Mouse (Mus musculus) heart, adult 9 months (tissue): Measurements from ENCODE around the gene Mybph.

Experiments
- DNase-seq, 2 experiments: peaks; one replicate each; pipeline ENCODE4 v3.0.0; 2022; ENCODE audit warnings: low spot score in 2 of 2

Gene Mybph

GRCm38 (mm10) chr1:134211043-134211442 is 17.8 kb downstream of the Mybph start:
- DNase-seq, result no peak

GRCm38 (mm10) chr1:134211631-134212030 is 18.4 kb downstream of the Mybph start:
- DNase-seq, result no peak

- DNase-seq, result no peak
These were observed 19.1 kb downstream of the Mybph start for GRCm38 (mm10) chr1:134212351-134212750.

GRCm38 (mm10) chr1:134213405-134213804 is 20.2 kb downstream of the Mybph start:
- DNase-seq, result no peak

- DNase-seq, result no peak
These were observed 21.8 kb downstream of the Mybph start for GRCm38 (mm10) chr1:134215059-134215458.

- no peak for DNase-seq
These were observed 22.7 kb downstream of the Mybph start for GRCm38 (mm10) chr1:134215751-134216628.

- DNase-seq, result no peak
These were observed 23.4 kb downstream of the Mybph start for GRCm38 (mm10) chr1:134216629-134216971.

GRCm38 (mm10) chr1:134217028-134217481 is 23.8 kb downstream of the Mybph start:
- no peak for DNase-seq

- DNase-seq, result no peak
These were observed 24.7 kb downstream of the Mybph start for GRCm38 (mm10) chr1:134217942-134218341.

- DNase-seq, result no peak
These were observed 26.4 kb downstream of the Mybph start for GRCm38 (mm10) chr1:134219608-134220007.

GRCm38 (mm10) chr1:134221172-134221571 is 27.9 kb downstream of the Mybph start:
- DNase-seq, result no peak

GRCm38 (mm10) chr1:134222122-134223055 is 29.1 kb downstream of the Mybph start:
- peak; percentile 73 to 80 for DNase-seq

- no peak for DNase-seq
These were observed 31.5 kb downstream of the Mybph start for GRCm38 (mm10) chr1:134224649-134225227.

GRCm38 (mm10) chr1:134225375-134225774 is 32.1 kb downstream of the Mybph start:
- no peak for DNase-seq

- DNase-seq, result no peak
These were observed 33.5 kb downstream of the Mybph start for GRCm38 (mm10) chr1:134226739-134227138.

GRCm38 (mm10) chr1:134229806-134230575 is 36.7 kb downstream of the Mybph start:
- peak; percentile 39 to 61 for DNase-seq

- no peak for DNase-seq
These were observed 37.5 kb downstream of the Mybph start for GRCm38 (mm10) chr1:134230638-134231228.

GRCm38 (mm10) chr1:134231270-134231669 is 38.0 kb downstream of the Mybph start:
- peak; percentile 47 to 56 for DNase-seq

- DNase-seq, result no peak
These were observed 38.4 kb downstream of the Mybph start for GRCm38 (mm10) chr1:134231681-134232080.

- DNase-seq, result no peak
These were observed 39.1 kb downstream of the Mybph start for GRCm38 (mm10) chr1:134232326-134232725.
